Comparison of ENCODE assay signal across 8 mouse cellular contexts in genomic region chr7:127511808-127512230, GRCm38 (mm10). TPM values are rescaled to one million over a fixed set of nuclear protein-coding genes. Genes with fewer than 3 reads are reported as not detected.
DNase-seq lines count a peak whose midpoint lies in the region; ATAC-seq lines count a peak whose summit lies in the region.

TSS of gene Srcap (plus strand) at chr7:127511983.

- peak within 1 kb of the TSS; percentile 62 for H3K4me2 ChIP-seq in hindbrain, embryonic 14.5 days (replicated peaks)

- H3K36me3 ChIP-seq in hindbrain, embryonic 14.5 days (replicated peaks; ENCODE audit: control insufficient read depth, insufficient read depth), result peaks cover 32% of the 10 kb centered on the region

- H3K27me3 ChIP-seq in hindbrain, embryonic 14.5 days (ENCODE audit: control insufficient read depth, insufficient read depth, low read length), result no peaks in the 10 kb centered on the region

- DNase-seq in R1 (ENCODE audit: low read depth, low spot score), result peak; percentile 99
- peak; percentile 96 to 97 for DNase-seq in cerebellum, postnatal 14 days
- peak; percentile 87 to 90 for DNase-seq in frontal cortex, postnatal 25 days (ENCODE audit: low spot score in 2 of 2)
- DNase-seq in hindbrain, embryonic 14.5 days (ENCODE audit: low spot score), result peak; percentile 95
- peak; percentile 94 for DNase-seq in left cerebral cortex, adult 11 months (ENCODE audit: low spot score)
- peak; percentile 97 to 98 for DNase-seq in lung, postnatal 4 days
- peak; percentile 95 for DNase-seq in right cerebral cortex, adult 2 months (ENCODE audit: low spot score in 2 of 2)
- peak; percentile 97 for DNase-seq in urinary bladder, postnatal 14 days (ENCODE audit: low spot score)

- H3K4me3 ChIP-seq in hindbrain, embryonic 14.5 days (replicated peaks; ENCODE audit: low read length), result peak within 1 kb of the TSS; percentile 88

- H3K9ac ChIP-seq in hindbrain, embryonic 14.5 days, result peak within 1 kb of the TSS; percentile 83

- H3K9me3 ChIP-seq in hindbrain, embryonic 14.5 days (ENCODE audit: control insufficient read depth, low read length), result no peaks in the 10 kb centered on the region

- WGBS in hindbrain, embryonic 14.5 days, result 0% methylated on average over 37 of the region's 37 CpGs

- H3K27ac ChIP-seq in hindbrain, embryonic 14.5 days, result peak within 1 kb of the TSS; percentile 99

- peaks cover 15% of the 10 kb centered on the region for H3K4me1 ChIP-seq in hindbrain, embryonic 14.5 days (replicated peaks; ENCODE audit: control insufficient read depth, insufficient read depth, low read length)

- peak; percentile 98 for ATAC-seq in hindbrain, embryonic 14.5 days (ENCODE audit: low FRiP score)

RNA-seq across cellular contexts. Expression of gene Srcap, which starts in this region (rescaled TPM):
- 62.1 and 67.3 TPM in 2 replicates for polyA plus RNA-seq in hindbrain, embryonic 14.5 days (2014; fragmentation: Nextera tagmentation; extraction: Ambion mirVana)

Comparison
In these comparisons a context has a peak if more than half of its experiments do, and no peak if none do; other contexts are left out.
1. Peak in every context shown above with its lines: DNase-seq, ATAC-seq, H3K4me3 ChIP-seq and H3K27ac ChIP-seq.